Mouse (Mus musculus) forebrain, embryonic 11.5 days (tissue): Measurements from ENCODE around the gene Nos1ap. TPM values are rescaled to one million over a fixed set of nuclear protein-coding genes. Genes with fewer than 3 reads are reported as not detected.

Experiments
- ATAC-seq: fragments of 200-750 bp; cut with Nextera tagmentation; replicated peaks from 2 replicates; pipeline ENCODE4 v1.8.0; 2017; ENCODE audit warnings: moderate TSS enrichment; ENCODE audit not compliant: low FRiP score
- DNase-seq: peaks from one replicate; pipeline ENCODE4 v3.0.0-alpha.2; 2017; ENCODE audit warnings: low spot score
- H3K27ac ChIP-seq: fragments of 300-500 bp; sonication (generic); 2 replicates; pipeline ENCODE4 v1.5.1; 2014; ENCODE audit warnings: low read depth, low read length
- H3K27me3 ChIP-seq: fragments of 300-500 bp; sonication (generic); 2 replicates; pipeline ENCODE4 v1.6.1; 2014; ENCODE audit warnings: mild to moderate bottlenecking, low read length, mixed read lengths; ENCODE audit not compliant: control insufficient read depth, insufficient read depth
- H3K36me3 ChIP-seq: fragments of 300-500 bp; sonication (generic); 2 replicates; pipeline ENCODE4 v1.6.1; 2014; ENCODE audit warnings: mild to moderate bottlenecking, low read length, moderate library complexity, mixed read lengths; ENCODE audit not compliant: control insufficient read depth, insufficient read depth
- H3K4me1 ChIP-seq: fragments of 300-500 bp; sonication (generic); replicated peaks from 2 replicates; pipeline ENCODE4 v1.6.1; 2014; ENCODE audit warnings: low read length, mixed read lengths; ENCODE audit not compliant: control insufficient read depth, insufficient read depth
- H3K4me2 ChIP-seq: fragments of 300-500 bp; sonication (generic); 2 replicates; pipeline ENCODE4 v1.6.1; 2014; ENCODE audit warnings: low read depth, mild to moderate bottlenecking, low read length, moderate library complexity, mixed read lengths; ENCODE audit not compliant: severe bottlenecking
- H3K4me3 ChIP-seq: fragments of 300-500 bp; sonication (generic); 2 replicates; pipeline ENCODE4 v1.5.1; 2014; ENCODE audit warnings: low read depth, low read length
- H3K9ac ChIP-seq: fragments of 300-500 bp; sonication (generic); 2 replicates; pipeline ENCODE4 v1.6.1; 2014; ENCODE audit warnings: low read length
- H3K9me3 ChIP-seq: fragments of 300-500 bp; sonication (generic); 2 replicates; pipeline ENCODE4 v1.6.1; 2016; ENCODE audit warnings: low read length, mixed read lengths; ENCODE audit not compliant: control insufficient read depth
- WGBS: fragments of 180-500 bp; shearing (Covaris S2); extraction: QIAGEN DNeasy Blood & Tissue Kit; methylation state at CpG from one replicate; pipeline ENCODE4 v1.1.7; 2014; 5-methylcytosine and 5-hydroxymethylcytosine counted together
- polyA plus RNA-seq: library from polyadenylated mRNA; unstranded; fragments of >200 nt; fragmentation: Nextera tagmentation; extraction: Ambion mirVana; gene quantifications from 2 replicates; pipeline ENCODE4 v1.2.1, GENCODE M21; 2014

Gene Nos1ap
- 16.1 and 19.7 TPM in 2 replicates for polyA plus RNA-seq

DNA sequence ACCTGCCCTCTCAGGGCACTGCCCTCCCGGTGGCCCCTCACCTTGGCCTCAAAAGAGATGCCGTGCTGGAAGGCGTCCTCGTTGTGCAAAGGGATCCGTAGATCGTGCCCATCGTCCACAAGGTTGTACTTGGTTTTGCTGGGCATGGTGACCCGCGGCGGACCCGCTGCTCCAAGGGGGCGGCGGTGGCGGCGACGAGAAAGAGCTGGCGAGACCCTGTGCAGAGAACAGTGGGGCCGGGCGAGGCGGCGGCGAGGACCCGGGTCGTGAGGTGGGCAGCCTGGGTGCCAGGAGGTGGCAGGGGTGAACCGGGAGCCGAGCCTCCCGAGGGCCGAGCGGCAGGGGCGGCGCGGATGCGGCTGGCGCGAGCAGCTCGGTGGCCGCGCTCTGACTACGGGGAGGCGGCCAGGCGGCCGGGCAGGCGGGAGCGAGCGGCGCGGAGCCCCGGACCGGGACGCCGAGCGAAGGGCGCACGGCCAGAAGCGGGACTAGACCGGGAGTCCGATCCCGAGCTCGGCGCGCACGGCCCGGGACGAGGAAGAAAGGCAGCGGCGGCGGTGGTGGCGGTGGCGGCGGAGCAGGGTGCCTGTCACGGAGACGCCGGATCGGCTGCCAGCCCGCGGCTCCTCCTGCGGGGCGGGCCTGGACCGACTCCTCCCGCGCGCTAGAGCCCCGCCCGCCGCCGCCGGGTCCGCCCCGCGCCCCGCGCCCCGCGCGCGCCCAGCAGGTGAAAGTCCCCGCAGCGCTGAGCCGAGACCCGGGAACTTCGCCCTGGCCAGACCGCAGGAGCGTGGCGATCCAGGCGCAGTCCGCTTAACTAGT lies at the start of gene Nos1ap:
TSS of gene Nos1ap (minus strand) at position 643 of the 822 bp plus-strand sequence.
- under 1% methylated on average over 60 of the region's 106 CpGs for WGBS
- DNase-seq: peak; percentile 88
- Histone ChIP-seq H3K27ac (no peak within 1 kb of the TSS), H3K27me3 (no peaks in the 10 kb centered on the region), H3K4me3 (peak within 1 kb of the TSS; percentile 82), H3K4me1 (no peaks in the 10 kb centered on the region; the same call in 1 of the 2 replicates), H3K4me2 (peak within 1 kb of the TSS; percentile 92), H3K9me3 (no peaks in the 10 kb centered on the region; the same call in 1 of the 2 replicates), H3K9ac (peak within 1 kb of the TSS; percentile 90), H3K36me3 (no peaks in the 10 kb centered on the region)
- ATAC-seq: peak; percentile 93

DNA sequence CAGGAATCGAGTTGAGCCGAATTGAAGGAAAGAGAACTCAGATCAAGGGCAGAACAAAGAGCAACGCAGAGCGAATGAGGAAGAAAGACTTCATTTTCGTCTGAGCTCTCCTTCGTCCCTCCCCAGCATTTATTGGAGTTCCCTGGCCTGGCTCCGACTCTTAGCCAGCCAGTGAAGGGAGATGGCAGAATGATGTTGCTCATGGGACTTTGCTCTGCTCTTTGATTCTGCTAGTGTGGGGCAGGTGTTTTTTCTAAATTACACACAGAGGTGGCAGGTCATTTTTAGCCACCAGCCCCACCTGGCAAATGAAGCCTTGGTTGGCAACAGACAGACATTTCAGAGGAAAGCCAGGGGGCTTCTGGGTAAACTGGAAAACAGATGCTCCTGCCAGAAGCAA lies 49.3 kb upstream of the Nos1ap start:
- Histone ChIP-seq H3K4me3 (no peak overlapping the region), H3K9me3 (no peaks in the 10 kb centered on the region), H3K36me3 (no peaks in the 10 kb centered on the region), H3K9ac (no peak overlapping the region), H3K4me1 (no peaks in the 10 kb centered on the region), H3K27ac (no peak overlapping the region), H3K4me2 (no peak overlapping the region), H3K27me3 (no peaks in the 10 kb centered on the region)
- DNase-seq (no peak), ATAC-seq (no peak)
- WGBS: 87% methylated on average over 7 of the region's 7 CpGs

DNA sequence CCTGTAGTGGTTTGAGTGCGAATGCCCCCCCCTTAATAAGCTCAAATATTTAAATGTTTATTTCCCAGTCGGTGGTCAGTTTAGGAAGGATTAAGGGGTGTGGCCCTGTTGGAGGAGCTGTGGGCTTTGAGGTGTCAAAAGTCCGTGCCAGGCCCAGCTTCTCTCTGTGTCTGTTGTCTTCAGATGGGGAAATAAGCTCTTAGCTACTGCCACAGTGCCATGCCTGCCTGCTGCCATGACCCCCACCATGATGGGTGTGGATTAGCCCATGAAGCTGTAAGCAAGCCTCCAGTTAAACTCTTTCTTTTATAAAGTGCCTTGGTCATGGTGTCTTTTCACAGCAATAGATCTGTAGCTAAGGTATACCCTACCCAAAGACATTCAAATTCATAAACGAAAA lies 43.2 kb upstream of the Nos1ap start:
- ATAC-seq: no peak; the same call in 1 of the 2 replicates
- H3K27me3 ChIP-seq: no peaks in the 10 kb centered on the region
- 71% methylated on average over 4 of the region's 4 CpGs for WGBS
- H3K4me2 ChIP-seq: no peak overlapping the region
- no peak overlapping the region for H3K27ac ChIP-seq
- no peaks in the 10 kb centered on the region for H3K36me3 ChIP-seq
- no peak overlapping the region for H3K4me3 ChIP-seq
- H3K9me3 ChIP-seq: no peaks in the 10 kb centered on the region
- no peaks in the 10 kb centered on the region for H3K4me1 ChIP-seq
- no peak for DNase-seq
- H3K9ac ChIP-seq: no peak overlapping the region

DNA sequence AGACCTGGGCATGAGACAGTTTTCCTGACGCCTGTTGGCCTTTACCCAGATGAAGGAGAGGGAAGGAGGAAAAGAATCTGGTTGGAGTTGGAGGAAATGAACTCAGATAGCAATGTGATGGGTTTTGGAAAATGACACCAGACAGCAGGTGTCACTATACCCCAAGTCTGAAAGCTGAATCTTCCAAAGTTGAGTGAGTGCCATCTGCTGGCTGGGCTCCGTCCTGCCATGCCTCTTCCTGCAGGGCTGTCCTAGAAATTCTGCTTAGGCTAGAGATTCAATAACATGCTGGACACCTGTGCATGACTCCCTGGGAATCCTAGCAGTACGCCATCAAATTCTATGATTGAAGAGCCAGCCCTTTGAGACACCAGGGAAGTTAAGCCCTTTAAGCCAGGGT lies 42.7 kb upstream of the Nos1ap start:
- peak; percentile 81 for DNase-seq
- Histone ChIP-seq H3K27me3 (no peaks in the 10 kb centered on the region), H3K4me2 (no peak overlapping the region), H3K27ac (no peak overlapping the region), H3K9ac (no peak overlapping the region), H3K36me3 (no peaks in the 10 kb centered on the region), H3K4me1 (no peaks in the 10 kb centered on the region), H3K4me3 (no peak overlapping the region), H3K9me3 (no peaks in the 10 kb centered on the region)
- 12% methylated on average over 3 of the region's 3 CpGs for WGBS
- peak; percentile 66 for ATAC-seq

DNA sequence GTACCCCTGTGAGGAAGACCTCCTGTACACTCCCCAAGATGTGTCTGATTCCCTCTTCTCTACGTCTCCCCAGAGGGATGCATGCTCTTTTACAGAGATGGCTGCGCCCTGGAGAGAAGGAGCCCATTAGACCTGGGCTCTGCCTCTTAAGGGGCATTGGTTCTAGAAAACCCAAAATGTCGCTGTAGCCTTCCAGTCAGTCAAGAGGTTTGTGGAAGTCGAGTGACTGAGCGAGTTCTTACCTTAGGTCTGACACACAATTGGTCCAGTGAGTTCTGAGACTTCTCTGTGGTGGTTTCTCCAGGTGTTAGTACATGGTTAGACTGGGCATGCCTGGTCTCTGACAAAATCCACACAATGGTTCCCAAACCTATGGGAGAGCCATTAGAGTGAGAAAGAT lies 41.9 kb upstream of the Nos1ap start:
- no peak overlapping the region for H3K4me2 ChIP-seq
- H3K4me1 ChIP-seq: no peaks in the 10 kb centered on the region
- no peak overlapping the region for H3K4me3 ChIP-seq
- ATAC-seq: no peak
- 89% methylated on average over 5 of the region's 5 CpGs for WGBS
- no peak for DNase-seq
- H3K27me3 ChIP-seq: no peaks in the 10 kb centered on the region
- no peaks in the 10 kb centered on the region for H3K36me3 ChIP-seq
- H3K27ac ChIP-seq: no peak overlapping the region
- no peak overlapping the region for H3K9ac ChIP-seq
- H3K9me3 ChIP-seq: no peaks in the 10 kb centered on the region

DNA sequence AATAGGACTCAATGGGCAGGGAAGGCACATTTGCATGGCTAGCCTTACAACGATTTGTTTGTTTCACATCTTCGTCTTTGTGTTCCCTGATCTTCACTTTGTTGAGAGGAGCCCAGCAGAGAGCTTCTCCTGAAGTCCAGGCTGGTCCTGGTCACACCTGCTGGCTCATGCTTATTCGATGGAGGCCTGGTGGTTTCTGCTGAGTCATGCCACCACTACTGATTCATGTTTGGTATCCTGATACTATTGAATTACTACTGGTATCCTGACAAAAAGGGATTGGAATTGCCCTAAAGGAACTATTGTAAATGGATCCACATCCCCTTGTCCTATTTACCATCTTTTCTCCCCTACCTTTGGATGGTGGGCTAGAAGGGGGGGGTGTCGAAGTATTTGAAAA lies 40.8 kb upstream of the Nos1ap start:
- H3K4me1 ChIP-seq: no peaks in the 10 kb centered on the region
- ATAC-seq (no peak), DNase-seq (no peak)
- H3K4me2 ChIP-seq: no peak overlapping the region
- 90% methylated on average over 4 of the region's 4 CpGs for WGBS
- no peak overlapping the region for H3K9ac ChIP-seq
- no peak overlapping the region for H3K27ac ChIP-seq
- H3K27me3 ChIP-seq: no peaks in the 10 kb centered on the region
- H3K36me3 ChIP-seq: no peaks in the 10 kb centered on the region
- no peak overlapping the region for H3K4me3 ChIP-seq
- no peaks in the 10 kb centered on the region for H3K9me3 ChIP-seq

DNA sequence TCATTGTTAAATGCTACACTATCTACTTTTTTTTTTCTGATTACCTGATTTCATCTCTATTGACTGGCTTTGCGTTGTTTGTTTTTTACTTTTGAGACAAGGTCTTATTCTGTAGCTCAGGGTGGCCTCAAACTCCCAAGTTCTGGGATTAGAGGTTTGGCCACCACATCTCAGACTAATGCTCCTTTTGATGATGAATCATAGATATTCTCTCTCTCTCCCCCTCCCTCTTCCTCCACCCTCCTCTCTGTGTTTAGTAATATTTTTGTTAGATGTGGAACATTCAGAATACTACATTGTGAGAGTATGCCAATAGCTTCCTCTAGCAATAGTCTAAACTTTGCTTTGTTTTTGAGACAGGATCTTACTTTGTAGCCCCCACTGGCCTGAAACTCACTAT lies 33.8 kb upstream of the Nos1ap start:
- WGBS: 91% methylated on average over 1 of the region's 1 CpGs

DNA sequence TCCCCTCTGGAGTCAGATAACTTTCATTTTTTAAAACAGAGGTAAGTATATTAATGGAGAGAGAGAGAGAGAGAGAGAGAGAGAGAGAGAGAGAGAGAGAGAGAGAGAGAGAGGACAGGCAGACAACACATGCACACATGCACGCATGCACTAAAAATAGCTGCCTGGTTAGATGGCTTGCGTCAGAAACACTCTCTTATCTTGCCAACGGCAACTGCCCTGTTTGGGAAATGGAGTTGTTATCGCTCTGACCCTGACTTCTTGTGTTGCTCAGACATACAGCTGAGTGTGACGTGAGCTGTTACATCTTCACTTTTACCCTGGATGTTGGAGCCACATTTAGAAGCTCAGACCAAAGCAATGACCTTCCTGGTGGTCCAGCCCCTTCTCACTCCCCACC lies 33.3 kb upstream of the Nos1ap start:
- WGBS: 83% methylated on average over 5 of the region's 5 CpGs
- Histone ChIP-seq H3K4me1 (no peaks in the 10 kb centered on the region), H3K36me3 (no peaks in the 10 kb centered on the region), H3K27ac (no peak overlapping the region), H3K4me3 (no peak overlapping the region), H3K9me3 (no peaks in the 10 kb centered on the region), H3K9ac (no peak overlapping the region), H3K27me3 (no peaks in the 10 kb centered on the region), H3K4me2 (no peak overlapping the region)
- DNase-seq (no peak), ATAC-seq (no peak)

More for the DNA sequence above, 33.8 kb upstream of the Nos1ap start:
- no peak overlapping the region for H3K4me2 ChIP-seq
- no peaks in the 10 kb centered on the region for H3K36me3 ChIP-seq
- H3K9ac ChIP-seq: no peak overlapping the region
- H3K4me3 ChIP-seq: no peak overlapping the region
- DNase-seq: no peak
- no peak overlapping the region for H3K27ac ChIP-seq
- H3K4me1 ChIP-seq: no peaks in the 10 kb centered on the region
- no peak for ATAC-seq
- H3K27me3 ChIP-seq: no peaks in the 10 kb centered on the region
- H3K9me3 ChIP-seq: no peaks in the 10 kb centered on the region
